Mouse (Mus musculus) hindbrain, embryonic 13.5 days (tissue): ENCODE measurements around the gene Gpr75. TPM values are rescaled to one million over a fixed set of nuclear protein-coding genes. Genes with fewer than 3 reads are reported as not detected.

Experiments used
- polyA plus RNA-seq: library from polyadenylated mRNA; unstranded; fragments of >200 nt; fragmentation: Nextera tagmentation; extraction: Ambion mirVana; gene quantifications from 2 replicates; pipeline ENCODE4 v1.2.1, GENCODE M21; 2015

Gpr75 gene
- polyA plus RNA-seq, 1 experiment from 2014 or later = 4.8 TPM

Other genes with a start within 250 kb of the Gpr75 start
- gene Acyp2, start 235.8 kb upstream of the Gpr75 start, polyA plus RNA-seq = 21.4 and 21.9 TPM in 2 replicates
- 20.8 and 22.1 TPM in 2 replicates for gene Psme4, start 113.6 kb upstream of the Gpr75 start, polyA plus RNA-seq
- gene Asb3, start 58 bp downstream of the Gpr75 start, polyA plus RNA-seq = 32.0 and 33.8 TPM in 2 replicates
- gene Erlec1, start 69.0 kb downstream of the Gpr75 start, polyA plus RNA-seq = 11.2 and 11.5 TPM in 2 replicates
- 23.9 and 26.3 TPM in 2 replicates for gene Chac2, start 101.0 kb downstream of the Gpr75 start, polyA plus RNA-seq